8 mouse cellular contexts compared by ENCODE assay signal in the genomic region with DNA sequence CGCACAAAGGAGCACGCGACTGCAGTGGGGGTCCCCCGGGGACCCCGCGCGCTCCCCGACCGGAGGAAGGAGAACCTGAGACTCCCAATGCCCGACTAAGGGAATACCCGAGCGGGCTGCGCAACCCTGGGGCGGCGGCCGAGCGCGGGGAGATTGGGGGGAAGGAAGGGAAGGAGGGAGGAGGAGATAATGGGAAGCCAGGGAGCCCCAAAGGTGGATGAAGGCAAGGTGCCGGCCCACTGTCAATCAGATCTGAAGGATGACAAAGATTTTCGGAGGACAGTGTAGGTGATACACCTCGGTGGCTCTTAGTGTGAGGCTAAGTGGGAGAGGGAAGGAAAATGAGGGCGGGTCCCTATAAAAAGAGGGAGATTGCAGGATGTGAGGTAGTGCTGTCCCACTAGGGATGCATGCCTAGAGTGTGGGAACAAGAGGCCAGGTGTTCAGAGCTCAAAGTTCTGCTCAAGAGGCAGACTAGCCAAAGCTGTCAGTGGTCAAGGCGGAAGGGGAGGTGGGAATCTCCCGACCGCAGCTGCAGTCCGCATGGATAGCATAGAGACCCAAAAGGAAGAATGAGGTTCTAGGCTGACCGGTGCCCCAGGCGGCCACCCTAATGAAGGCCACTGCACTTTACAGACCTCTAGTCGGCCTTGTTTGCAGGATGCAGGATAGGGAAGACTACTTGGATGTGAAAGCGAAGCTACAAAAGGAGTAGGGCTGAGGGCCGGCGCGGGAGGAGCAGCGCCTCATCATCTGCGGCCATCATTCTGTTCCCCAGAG. TPM values are rescaled to one million over a fixed set of nuclear protein-coding genes. Genes with fewer than 3 reads are reported as not detected.
DNase-seq lines count a peak whose midpoint lies in the region; ATAC-seq lines count a peak whose summit lies in the region.

Nsg1 (minus strand) TSS at position 274 of the 780 bp plus-strand sequence.

- H3K36me3 ChIP-seq in kidney, embryonic 15.5 days, result peaks cover 16% of the 10 kb centered on the region
- peaks cover 18% of the 10 kb centered on the region for H3K36me3 ChIP-seq in intestine, embryonic 14.5 days (ENCODE audit: control insufficient read depth, insufficient read depth, low read length)
- H3K36me3 ChIP-seq in midbrain, embryonic 11.5 days (ENCODE audit: control insufficient read depth, insufficient read depth, low read length), result peaks cover 12% of the 10 kb centered on the region

- 10% methylated on average over 35 of the region's 35 CpGs for WGBS in kidney, embryonic 15.5 days
- 12% methylated on average over 35 of the region's 35 CpGs for WGBS in intestine, embryonic 14.5 days
- WGBS in midbrain, embryonic 11.5 days, result 5% methylated on average over 35 of the region's 35 CpGs

- DNase-seq in kidney, adult 9 months, result no peak
- DNase-seq in adrenal gland, adult 18-20 months (ENCODE audit: low spot score in 2 of 2), result no peak
- peak; percentile 21 for DNase-seq in embryo, embryonic 9.5 days (ENCODE audit: extremely low spot score)
- DNase-seq in intestine, embryonic 14.5 days (ENCODE audit: low spot score), result peak; percentile 69
- peak; percentile 93 for DNase-seq in midbrain, embryonic 11.5 days (ENCODE audit: low spot score, missing footprints)
- no peak for DNase-seq in spleen, postnatal 10 days (ENCODE audit: low spot score in 2 of 2)

- no peaks in the 10 kb centered on the region for H3K9me3 ChIP-seq in kidney, embryonic 15.5 days (replicated peaks)
- no peaks in the 10 kb centered on the region for H3K9me3 ChIP-seq in intestine, embryonic 14.5 days (ENCODE audit: control insufficient read depth, low read length)
- H3K9me3 ChIP-seq in midbrain, embryonic 11.5 days (ENCODE audit: control insufficient read depth, low read length), result no peaks in the 10 kb centered on the region

- peak; percentile 37 for ATAC-seq in kidney, embryonic 15.5 days (replicated peaks; ENCODE audit: low FRiP score)
- ATAC-seq in intestine, embryonic 14.5 days (replicated peaks; ENCODE audit: low FRiP score, low TSS enrichment, low read depth), result peak; percentile 33
- ATAC-seq in midbrain, embryonic 11.5 days (ENCODE audit: low FRiP score), result peak; percentile 62
- no peak for ATAC-seq in inflammation-experienced regulatory T-cells, adult 6 months

- H3K4me3 ChIP-seq in kidney, embryonic 15.5 days (replicated peaks), result peak within 1 kb of the TSS; percentile 63
- H3K4me3 ChIP-seq in intestine, embryonic 14.5 days (ENCODE audit: low read depth, low read length), result peak within 1 kb of the TSS; percentile 84
- peak within 1 kb of the TSS; percentile 85 for H3K4me3 ChIP-seq in midbrain, embryonic 11.5 days (ENCODE audit: low read depth, low read length)

- H3K27me3 ChIP-seq in kidney, embryonic 15.5 days, result peaks cover 43% of the 10 kb centered on the region
- peaks cover 24% of the 10 kb centered on the region for H3K27me3 ChIP-seq in intestine, embryonic 14.5 days (replicated peaks; ENCODE audit: control insufficient read depth, insufficient read depth, low read length)
- H3K27me3 ChIP-seq in midbrain, embryonic 11.5 days (ENCODE audit: control insufficient read depth, insufficient read depth, low read length), result peaks cover 14% of the 10 kb centered on the region; the same call in 1 of the 2 replicates

- H3K4me1 ChIP-seq in kidney, embryonic 15.5 days, result peaks cover 13% of the 10 kb centered on the region
- H3K4me1 ChIP-seq in intestine, embryonic 14.5 days (replicated peaks; ENCODE audit: control insufficient read depth, insufficient read depth, low read length), result 0 out of 2 replicates have a peak, but pooled peaks cover 5% of the 10 kb centered on the region
- peaks cover 8% of the 10 kb centered on the region; the same call in 1 of the 2 replicates for H3K4me1 ChIP-seq in midbrain, embryonic 11.5 days (ENCODE audit: control insufficient read depth, insufficient read depth, low read length)

- H3K9ac ChIP-seq in kidney, embryonic 15.5 days, result peak within 1 kb of the TSS; percentile 63
- H3K9ac ChIP-seq in intestine, embryonic 14.5 days (ENCODE audit: low read length), result peak within 1 kb of the TSS; percentile 72
- H3K9ac ChIP-seq in midbrain, embryonic 11.5 days (ENCODE audit: low read length), result peak within 1 kb of the TSS; percentile 97

- no peak within 1 kb of the TSS for H3K27ac ChIP-seq in kidney, embryonic 15.5 days
- no peak within 1 kb of the TSS for H3K27ac ChIP-seq in intestine, embryonic 14.5 days (ENCODE audit: low read depth)
- H3K27ac ChIP-seq in midbrain, embryonic 11.5 days (ENCODE audit: low read depth, low read length), result peak within 1 kb of the TSS; percentile 61

- peak within 1 kb of the TSS; percentile 89 for H3K4me2 ChIP-seq in kidney, embryonic 15.5 days
- peak within 1 kb of the TSS; percentile 78 for H3K4me2 ChIP-seq in intestine, embryonic 14.5 days (ENCODE audit: low read length)
- H3K4me2 ChIP-seq in midbrain, embryonic 11.5 days, result peak within 1 kb of the TSS; percentile 86

RNA-seq across cellular contexts. Expression of gene Nsg1, which starts in this region (rescaled TPM):
- polyA plus RNA-seq in kidney, embryonic 15.5 days (2015; fragmentation: Nextera tagmentation; extraction: Ambion mirVana), result 69.8 and 77.3 TPM in 2 replicates
- 10 to 100 TPM; 43.5 to 71.0 TPM for total RNA-seq in adrenal gland, adult 18-20 months (2021)
- 16.1 and 18.0 TPM in 2 replicates for polyA plus RNA-seq in intestine, embryonic 14.5 days (2014; fragmentation: Nextera tagmentation; extraction: Ambion mirVana)
- polyA plus RNA-seq in midbrain, embryonic 11.5 days (2014; fragmentation: Nextera tagmentation; extraction: Ambion mirVana), result 76.7 and 77.4 TPM in 2 replicates
- polyA plus RNA-seq in inflammation-experienced regulatory T-cells, adult 6 months (2017; shearing (Covaris generic)), result under 1 TPM; 0.34 to 0.98 (median 0.55) TPM

Comparison
In these comparisons a context has a peak if more than half of its experiments do, and no peak if none do; other contexts are left out.
1. DNase-seq: peak in embryo, embryonic 9.5 days (single experiment), intestine, embryonic 14.5 days (single experiment) and midbrain, embryonic 11.5 days (single experiment); none in kidney, adult 9 months (single experiment), adrenal gland, adult 18-20 months (0 of 2) and spleen, postnatal 10 days (0 of 2).
2. Peak in every context shown above with its lines, with median percentiles within 50 percentile points of each other: H3K4me2 ChIP-seq, H3K4me3 ChIP-seq and H3K9ac ChIP-seq.